Mouse (Mus musculus): ENCODE results near the gene Ica1.
A peak's percentile ranks its signal among the peaks of the same experiment; 100 is the strongest.

Gene Ica1

GRCm38 (mm10) chr6:8691199-8691975, 86.9 kb downstream of the Ica1 start:
- no peak for DNase-seq (ENCODE audit: low read depth, low spot score)

- DNase-seq (ENCODE audit: low read depth, low spot score) = no peak
These were observed 87.8 kb downstream of the Ica1 start for GRCm38 (mm10) chr6:8690441-8690840.

GRCm38 (mm10) chr6:8686678-8687580, 91.4 kb downstream of the Ica1 start:
- no peak for DNase-seq (ENCODE audit: low read depth, low spot score)

DNA sequence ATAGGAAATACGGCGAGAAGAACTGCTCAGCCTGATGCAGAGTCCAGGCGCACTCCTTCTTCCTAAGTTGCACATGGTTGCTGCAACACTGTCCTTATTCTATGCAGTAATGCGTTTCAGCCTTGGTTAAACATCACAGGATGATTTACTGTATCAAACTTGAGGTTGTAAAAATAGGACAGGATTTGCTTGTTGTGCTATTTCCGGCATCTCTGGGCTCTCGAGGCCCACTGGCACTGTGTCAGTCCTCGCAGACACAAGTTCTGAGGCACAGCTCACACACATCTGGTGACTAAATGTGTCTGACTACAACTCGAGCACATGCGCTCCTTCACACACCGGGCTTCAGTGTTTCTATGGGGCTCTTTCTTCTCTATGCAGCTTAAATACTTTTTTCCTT, 94.9 kb downstream of the Ica1 start:
- no peak for DNase-seq (ENCODE audit: low read depth, low spot score)

DNA sequence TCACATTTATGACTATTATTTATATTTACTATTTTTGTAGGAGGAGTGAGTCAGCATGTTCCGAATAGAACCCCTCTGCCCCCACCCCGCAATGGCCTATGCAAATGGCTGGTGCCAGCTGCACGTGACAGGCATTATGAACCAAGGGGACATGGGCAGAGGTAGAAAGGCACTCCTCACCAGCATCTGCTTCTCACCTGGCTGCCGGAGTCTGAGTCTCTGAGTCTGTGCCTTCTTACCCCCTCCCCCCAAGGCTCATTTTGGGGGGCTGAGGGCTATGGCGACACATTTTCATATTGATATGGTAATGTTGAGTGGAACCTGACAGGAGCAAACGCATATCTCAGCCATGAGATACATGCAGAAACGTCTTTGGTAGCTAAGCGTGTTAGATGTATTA, 97.4 kb downstream of the Ica1 start:
- no peak for DNase-seq (ENCODE audit: low read depth, low spot score)

DNA sequence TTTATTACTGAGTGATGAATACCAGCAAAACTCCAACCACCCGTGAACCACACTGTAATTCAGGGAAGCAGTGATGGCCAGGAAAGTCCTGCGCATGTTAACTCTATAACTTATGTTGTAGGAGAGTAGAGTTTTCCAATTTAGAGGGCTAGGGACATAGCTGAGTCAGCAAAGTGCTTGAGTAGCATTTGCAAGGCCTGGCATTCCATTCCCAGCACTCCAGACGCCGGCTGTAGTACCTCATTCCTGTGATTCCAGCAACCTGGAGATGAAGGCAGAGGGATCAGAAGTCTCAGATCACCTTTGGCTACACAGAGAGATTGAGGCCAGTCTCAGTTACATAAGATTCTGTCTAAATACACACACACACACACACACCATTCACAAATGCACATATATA, 105.3 kb downstream of the Ica1 start:
- DNase-seq (ENCODE audit: low read depth, low spot score) = no peak

GRCm38 (mm10) chr6:8669343-8669742, 108.9 kb downstream of the Ica1 start:
- no peak for DNase-seq (ENCODE audit: low read depth, low spot score)

- no peak for DNase-seq (ENCODE audit: low read depth, low spot score)
These were observed 110.1 kb downstream of the Ica1 start for GRCm38 (mm10) chr6:8668013-8668811.

DNA sequence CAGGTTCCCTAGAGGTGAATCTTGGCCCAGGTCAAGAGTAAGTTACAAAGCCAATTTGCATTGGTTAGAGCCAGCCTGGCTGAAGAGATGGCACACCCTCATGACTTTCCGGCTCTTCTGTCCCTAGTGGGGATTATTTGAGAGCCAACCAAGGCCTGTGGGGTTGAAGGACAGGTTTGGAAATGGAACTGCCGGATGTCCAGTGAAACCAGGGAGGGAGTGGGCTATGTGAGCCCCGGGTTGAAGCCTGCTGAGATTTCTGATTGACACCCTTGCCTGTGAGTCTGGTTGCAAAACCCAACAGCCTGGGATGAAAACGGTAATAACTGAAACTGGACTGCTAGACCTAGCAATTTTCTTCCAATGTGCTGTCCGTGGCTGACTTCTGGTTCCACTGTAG, 112.5 kb downstream of the Ica1 start:
- no peak for DNase-seq (ENCODE audit: low read depth, low spot score)

GRCm38 (mm10) chr6:8664956-8665355, 113.3 kb downstream of the Ica1 start:
- DNase-seq (ENCODE audit: low read depth, low spot score) = no peak

DNA sequence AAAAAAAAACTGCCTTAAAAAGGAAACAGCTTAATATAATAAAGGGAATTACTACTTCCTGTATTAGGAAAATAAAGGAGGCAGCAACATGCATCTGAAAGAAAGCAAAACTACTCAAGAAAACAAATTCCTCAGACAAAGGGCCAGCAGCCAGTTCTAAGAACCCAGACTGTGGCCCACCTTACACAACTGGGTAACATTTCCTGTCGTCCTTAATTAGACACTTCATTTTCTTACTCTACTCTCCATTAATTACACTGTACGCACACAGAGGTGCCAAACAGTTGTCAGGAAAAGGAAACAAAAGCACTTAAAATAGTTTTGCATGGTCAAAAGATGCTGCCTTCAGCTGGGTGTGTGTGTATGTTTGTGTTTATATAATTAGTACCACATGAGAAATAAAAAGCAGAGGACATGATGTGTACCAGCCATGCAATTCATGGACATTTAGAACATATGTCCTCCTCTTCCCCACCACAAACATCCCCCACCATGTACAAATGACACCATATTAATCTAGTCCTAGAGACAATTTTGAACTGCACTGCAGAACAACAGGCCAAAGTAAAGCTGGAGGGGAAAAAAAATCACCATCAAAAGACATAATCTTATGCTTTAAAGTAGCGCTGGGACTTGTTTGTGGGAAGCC, 115.1 kb downstream of the Ica1 start:
- no peak for DNase-seq (ENCODE audit: low read depth, low spot score)

- peak; percentile 76 for DNase-seq (ENCODE audit: low read depth, low spot score)
These were observed 116.9 kb downstream of the Ica1 start for GRCm38 (mm10) chr6:8661404-8661803.

- no peak for DNase-seq (ENCODE audit: low read depth, low spot score)
These were observed 118.2 kb downstream of the Ica1 start for GRCm38 (mm10) chr6:8660076-8660475.

- DNase-seq (ENCODE audit: low read depth, low spot score) = no peak
These were observed 118.9 kb downstream of the Ica1 start for GRCm38 (mm10) chr6:8659194-8659959.

- DNase-seq (ENCODE audit: low read depth, low spot score) = no peak
These were observed 119.9 kb downstream of the Ica1 start for GRCm38 (mm10) chr6:8658431-8658830.

DNA sequence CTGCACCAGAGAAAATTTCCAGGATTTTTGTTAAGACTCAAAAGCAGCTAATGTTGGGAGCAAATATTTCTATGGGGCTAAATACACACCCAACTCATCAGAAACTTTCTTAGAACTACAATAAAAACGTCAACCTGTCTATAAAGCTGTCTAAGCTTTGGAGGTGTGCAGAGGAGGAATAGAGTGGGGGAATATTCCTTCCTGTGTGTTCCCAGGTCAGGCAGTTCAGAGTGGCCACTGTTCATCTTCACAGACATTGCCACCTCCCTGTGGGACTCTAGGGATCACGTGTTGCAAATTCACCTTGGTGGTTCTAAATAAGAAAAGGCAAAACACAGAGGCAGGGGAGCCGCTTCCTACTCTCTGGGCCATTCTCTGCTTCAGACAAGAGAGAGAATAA, 120.8 kb downstream of the Ica1 start:
- no peak for DNase-seq (ENCODE audit: low read depth, low spot score)

DNA sequence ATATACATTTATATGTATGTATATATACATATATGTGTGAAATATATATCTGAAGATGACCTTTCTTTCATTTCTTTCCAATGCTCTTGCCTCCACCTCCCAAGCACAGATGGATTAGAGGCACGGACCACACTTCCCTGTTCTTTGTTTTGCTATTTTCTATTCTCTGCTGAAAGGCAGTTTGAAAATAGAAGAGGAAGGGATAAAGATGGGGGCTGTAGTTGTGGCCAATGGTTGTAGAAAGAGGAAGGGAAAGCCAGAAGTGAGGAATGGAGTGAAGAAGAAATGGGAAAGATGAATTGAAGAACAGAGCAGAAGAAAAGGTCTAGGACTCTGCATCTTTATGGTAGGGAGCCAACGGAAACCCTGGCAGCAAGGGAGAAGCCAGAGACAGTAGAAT, 122.8 kb downstream of the Ica1 start:
- DNase-seq (ENCODE audit: low read depth, low spot score) = no peak

- DNase-seq (ENCODE audit: low read depth, low spot score) = no peak
These were observed 127.9 kb downstream of the Ica1 start for GRCm38 (mm10) chr6:8650413-8650812.

DNA sequence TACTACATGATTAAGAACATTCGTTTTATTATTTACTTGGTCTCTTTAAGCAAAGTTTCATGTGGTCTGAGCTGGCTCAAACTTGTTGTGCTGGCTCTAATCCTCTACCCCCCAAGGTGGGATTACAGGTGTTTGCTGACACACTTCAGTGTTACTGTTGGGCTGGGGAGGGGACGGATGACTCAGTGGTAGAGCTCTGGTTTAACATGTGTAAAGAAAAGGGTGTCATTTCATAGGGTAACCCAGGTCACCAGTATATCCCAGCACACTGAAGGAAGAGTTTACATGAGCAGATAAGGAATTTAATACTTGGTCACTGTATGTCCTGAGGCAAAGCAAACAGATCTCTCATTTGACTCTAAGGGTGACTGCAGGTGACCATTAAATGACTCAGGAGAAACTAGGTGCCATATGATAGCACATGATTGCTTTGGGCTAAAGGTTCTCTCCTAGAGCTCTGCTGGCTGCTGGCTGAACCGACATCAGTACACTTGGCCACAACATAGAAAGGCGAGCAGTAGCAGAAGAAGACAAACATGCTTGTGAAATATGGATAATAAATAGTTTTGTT, 128.9 kb downstream of the Ica1 start:
- no peak for DNase-seq (ENCODE audit: low read depth, low spot score)

- no peak for DNase-seq (ENCODE audit: low read depth, low spot score)
These were observed 129.9 kb downstream of the Ica1 start for GRCm38 (mm10) chr6:8648185-8648901.

Measured in ES-CJ7 (cell line).